Mouse (Mus musculus): ENCODE data around the gene Cd3g. TPM values are rescaled to one million over a fixed set of nuclear protein-coding genes. Genes with fewer than 3 reads are reported as not detected.

Gene Cd3g
- polyA plus RNA-seq, 1 experiment from 2014 or later: not detected

DNA sequence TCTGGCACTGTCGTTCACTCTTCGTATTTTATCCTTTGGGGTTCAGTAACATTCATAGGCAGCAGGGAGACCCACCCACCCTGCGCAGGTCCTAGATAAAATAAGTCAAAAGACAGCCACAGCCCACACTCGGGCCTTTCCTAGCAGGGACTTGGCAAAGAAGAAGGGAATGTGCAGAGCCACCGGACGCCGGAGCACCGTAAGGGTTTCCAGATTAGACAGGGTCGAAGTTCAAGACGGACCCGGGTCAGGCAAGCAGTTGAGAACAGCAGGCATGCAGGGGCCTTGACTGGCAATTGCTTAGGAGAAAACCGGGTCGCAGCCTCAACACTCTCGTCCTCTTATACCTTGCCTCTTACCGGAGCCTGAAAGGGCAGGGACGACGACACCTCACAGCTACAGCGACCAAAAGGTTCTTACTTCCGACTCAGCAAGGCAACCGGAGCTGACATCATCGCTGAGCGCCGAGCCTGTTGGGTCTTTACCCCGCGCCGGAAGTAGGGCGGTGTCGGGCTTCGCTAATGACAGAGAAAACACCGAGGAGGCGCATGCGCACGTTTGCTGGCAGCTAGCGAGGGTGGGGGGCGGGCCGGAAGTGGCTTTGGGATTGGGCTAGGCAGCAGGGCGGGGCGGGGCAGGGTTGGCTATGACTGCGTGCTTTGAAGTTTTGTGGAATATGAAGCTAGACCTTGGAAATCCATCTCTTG is 15.0 kb downstream of the Cd3g start, which contains the start of gene Ube4a:
Gene Ube4a (minus strand): TSS at position 475 of the 707 bp plus-strand sequence.
- peaks cover 17% of the 10 kb centered on the region for H3K36me3 ChIP-seq (ENCODE audit: control insufficient read depth, insufficient read depth, low read length)
- WGBS: 1% methylated on average over 39 of the region's 39 CpGs
- peak within 1 kb of the TSS; percentile 77 for H3K9ac ChIP-seq (ENCODE audit: low read length)
- H3K4me3 ChIP-seq (ENCODE audit: low read depth, low read length): peak within 1 kb of the TSS; percentile 81
- peaks cover 13% of the 10 kb centered on the region for H3K4me1 ChIP-seq (ENCODE audit: control insufficient read depth, insufficient read depth, low read length)
- ATAC-seq: peak; percentile 95
- no peak within 1 kb of the TSS for H3K27ac ChIP-seq (ENCODE audit: low read depth, low read length)
- H3K9me3 ChIP-seq (replicated peaks; ENCODE audit: control insufficient read depth, low read length): no peaks in the 10 kb centered on the region
- peak; percentile 99 for DNase-seq (ENCODE audit: low spot score)
- peak within 1 kb of the TSS; percentile 90 for H3K4me2 ChIP-seq (ENCODE audit: low read length)
- no peaks in the 10 kb centered on the region for H3K27me3 ChIP-seq (replicated peaks; ENCODE audit: control insufficient read depth, insufficient read depth, low read length)

DNA sequence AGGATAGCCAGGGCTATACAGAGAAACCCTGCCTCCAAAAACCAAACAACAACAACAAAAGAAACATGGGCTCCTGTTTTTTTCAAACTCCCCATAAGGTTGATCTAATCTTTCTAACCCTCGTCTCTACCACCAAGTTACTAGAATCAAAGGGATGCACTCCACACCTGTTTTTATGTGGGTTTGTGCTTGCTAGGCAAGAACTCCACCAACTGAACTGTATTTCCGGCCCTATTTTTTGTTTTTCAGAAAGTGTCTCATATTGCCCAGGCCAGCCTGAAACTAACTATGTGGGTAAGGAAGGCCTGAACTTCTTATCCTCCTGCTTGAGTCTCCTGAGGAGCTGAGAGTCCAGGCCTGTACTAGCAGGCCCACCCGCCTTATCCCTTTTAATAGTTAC is 25.8 kb downstream of the Cd3g start:
- no peak for DNase-seq (ENCODE audit: low spot score)
- H3K27me3 ChIP-seq (replicated peaks; ENCODE audit: control insufficient read depth, insufficient read depth, low read length): no peaks in the 10 kb centered on the region
- no peaks in the 10 kb centered on the region for H3K4me1 ChIP-seq (ENCODE audit: control insufficient read depth, insufficient read depth, low read length)
- ATAC-seq: no peak
- no peak overlapping the region for H3K9ac ChIP-seq (ENCODE audit: low read length)
- 92% methylated on average over 3 of the region's 3 CpGs for WGBS
- no peak overlapping the region for H3K4me2 ChIP-seq (ENCODE audit: low read length)
- H3K4me3 ChIP-seq (ENCODE audit: low read depth, low read length): no peak overlapping the region
- peaks cover 73% of the 10 kb centered on the region for H3K36me3 ChIP-seq (ENCODE audit: control insufficient read depth, insufficient read depth, low read length)
- H3K27ac ChIP-seq (ENCODE audit: low read depth, low read length): no peak overlapping the region
- H3K9me3 ChIP-seq (replicated peaks; ENCODE audit: control insufficient read depth, low read length): no peaks in the 10 kb centered on the region

DNA sequence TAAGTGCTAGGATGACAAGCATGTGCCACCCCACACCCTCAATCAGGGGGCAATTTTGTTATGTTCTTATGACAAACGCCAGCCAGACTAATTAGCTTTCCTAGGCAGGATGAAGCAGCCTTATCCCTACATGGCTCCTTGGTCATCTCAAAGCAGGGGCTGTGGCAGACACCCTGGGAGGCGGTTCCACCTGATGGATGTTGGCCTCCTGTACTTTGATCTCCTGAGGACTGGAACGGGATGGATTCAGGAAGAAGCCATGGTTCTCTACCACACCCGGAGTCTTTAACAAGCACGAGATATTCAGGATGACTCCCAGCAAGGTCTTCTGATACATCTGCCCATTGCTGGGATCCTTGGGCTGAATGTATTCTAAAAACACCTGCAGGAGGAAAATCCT is 32.4 kb downstream of the Cd3g start:
- 93% methylated on average over 5 of the region's 5 CpGs for WGBS
- Histone ChIP-seq H3K4me1 (ENCODE audit: control insufficient read depth, insufficient read depth, low read length) (no peaks in the 10 kb centered on the region), H3K27ac (ENCODE audit: low read depth, low read length) (no peak overlapping the region), H3K4me2 (ENCODE audit: low read length) (no peak overlapping the region), H3K36me3 (ENCODE audit: control insufficient read depth, insufficient read depth, low read length) (peaks cover 97% of the 10 kb centered on the region), H3K9ac (ENCODE audit: low read length) (no peak overlapping the region), H3K9me3 (replicated peaks; ENCODE audit: control insufficient read depth, low read length) (no peaks in the 10 kb centered on the region), H3K4me3 (ENCODE audit: low read depth, low read length) (no peak overlapping the region), H3K27me3 (replicated peaks; ENCODE audit: control insufficient read depth, insufficient read depth, low read length) (no peaks in the 10 kb centered on the region)
- DNase-seq (ENCODE audit: low spot score) (no peak), ATAC-seq (no peak)

DNA sequence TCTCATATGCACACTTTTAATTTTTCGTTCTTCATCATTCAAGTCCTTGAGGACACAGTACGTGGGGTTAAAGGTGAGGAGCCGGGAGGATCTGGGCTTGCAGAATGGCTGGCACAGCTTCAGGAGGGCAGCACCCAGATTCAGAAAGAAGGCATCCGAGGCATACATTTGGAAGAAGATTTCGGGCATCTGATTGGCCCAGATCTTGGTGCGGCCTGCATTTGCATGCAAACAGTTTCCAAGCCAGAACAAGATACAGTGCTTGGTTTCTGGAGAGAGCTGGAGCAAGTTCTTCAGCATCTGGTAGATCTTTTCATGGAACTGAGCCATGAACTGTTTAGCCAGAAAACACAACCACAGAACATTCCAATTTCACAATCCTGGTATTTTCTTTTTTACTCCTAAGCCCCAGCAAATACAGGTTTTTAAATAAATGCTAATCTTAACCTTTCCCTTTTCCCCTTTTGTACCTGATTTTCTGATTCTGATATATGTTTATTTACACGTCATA is 34.0 kb downstream of the Cd3g start:
- 92% methylated on average over 7 of the region's 7 CpGs for WGBS
- no peak for ATAC-seq
- no peaks in the 10 kb centered on the region for H3K27me3 ChIP-seq (replicated peaks; ENCODE audit: control insufficient read depth, insufficient read depth, low read length)
- H3K9ac ChIP-seq (ENCODE audit: low read length): no peak overlapping the region
- no peak overlapping the region for H3K27ac ChIP-seq (ENCODE audit: low read depth, low read length)
- H3K4me3 ChIP-seq (ENCODE audit: low read depth, low read length): no peak overlapping the region
- H3K4me2 ChIP-seq (ENCODE audit: low read length): no peak overlapping the region
- H3K36me3 ChIP-seq (ENCODE audit: control insufficient read depth, insufficient read depth, low read length): peaks cover 97% of the 10 kb centered on the region
- H3K4me1 ChIP-seq (ENCODE audit: control insufficient read depth, insufficient read depth, low read length): no peaks in the 10 kb centered on the region
- DNase-seq (ENCODE audit: low spot score): no peak
- no peaks in the 10 kb centered on the region for H3K9me3 ChIP-seq (replicated peaks; ENCODE audit: control insufficient read depth, low read length)

DNA sequence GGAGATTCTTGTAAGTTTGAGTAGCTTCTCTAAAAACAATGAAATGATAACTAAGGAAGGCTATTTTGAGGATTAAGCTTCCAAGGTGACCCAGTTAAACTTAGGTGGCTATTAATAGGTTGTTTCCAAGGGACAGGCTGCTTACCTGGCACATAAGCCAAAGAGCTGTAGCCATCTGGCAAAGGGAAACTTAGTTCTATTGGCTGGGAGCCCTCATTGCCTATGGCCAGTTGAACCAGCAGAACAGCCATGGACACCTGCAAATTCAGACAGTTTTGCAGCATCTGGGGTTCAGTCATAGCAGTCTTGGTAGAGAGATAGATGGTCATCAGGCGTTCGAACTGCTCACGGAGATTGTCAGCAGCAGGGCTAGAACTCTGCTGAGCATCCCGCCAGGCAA is 37.8 kb downstream of the Cd3g start:
- no peak for ATAC-seq
- no peaks in the 10 kb centered on the region for H3K4me1 ChIP-seq (ENCODE audit: control insufficient read depth, insufficient read depth, low read length)
- 92% methylated on average over 4 of the region's 4 CpGs for WGBS
- H3K4me3 ChIP-seq (ENCODE audit: low read depth, low read length): no peak overlapping the region
- H3K27ac ChIP-seq (ENCODE audit: low read depth, low read length): no peak overlapping the region
- no peak for DNase-seq (ENCODE audit: low spot score)
- H3K4me2 ChIP-seq (ENCODE audit: low read length): no peak overlapping the region
- H3K9me3 ChIP-seq (replicated peaks; ENCODE audit: control insufficient read depth, low read length): no peaks in the 10 kb centered on the region
- H3K36me3 ChIP-seq (ENCODE audit: control insufficient read depth, insufficient read depth, low read length): peaks cover 93% of the 10 kb centered on the region
- no peaks in the 10 kb centered on the region for H3K27me3 ChIP-seq (replicated peaks; ENCODE audit: control insufficient read depth, insufficient read depth, low read length)
- no peak overlapping the region for H3K9ac ChIP-seq (ENCODE audit: low read length)

DNA sequence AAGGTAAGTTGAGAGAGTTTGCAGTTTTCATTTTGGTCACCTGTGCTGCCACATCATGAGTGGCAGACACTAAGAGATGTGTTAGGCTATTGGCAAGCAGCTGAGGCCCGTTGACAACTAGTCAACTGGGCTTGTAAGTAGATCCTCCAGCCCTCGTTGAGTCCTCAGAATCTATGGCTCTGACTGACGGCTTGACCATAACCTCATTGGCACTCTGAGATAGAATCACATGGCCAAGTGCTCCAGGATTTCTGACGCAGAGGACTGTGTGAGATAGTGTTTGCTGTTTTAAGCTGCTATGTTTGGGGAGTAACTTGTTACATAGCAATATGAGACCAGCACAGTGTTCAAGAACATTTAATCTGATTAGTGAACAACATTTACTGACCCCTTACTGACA is 38.5 kb downstream of the Cd3g start:
- no peak overlapping the region for H3K27ac ChIP-seq (ENCODE audit: low read depth, low read length)
- H3K9me3 ChIP-seq (replicated peaks; ENCODE audit: control insufficient read depth, low read length): no peaks in the 10 kb centered on the region
- no peak overlapping the region for H3K4me2 ChIP-seq (ENCODE audit: low read length)
- WGBS: 91% methylated on average over 4 of the region's 4 CpGs
- H3K4me1 ChIP-seq (ENCODE audit: control insufficient read depth, insufficient read depth, low read length): no peaks in the 10 kb centered on the region
- no peaks in the 10 kb centered on the region for H3K27me3 ChIP-seq (replicated peaks; ENCODE audit: control insufficient read depth, insufficient read depth, low read length)
- no peak overlapping the region for H3K9ac ChIP-seq (ENCODE audit: low read length)
- no peak for DNase-seq (ENCODE audit: low spot score)
- H3K36me3 ChIP-seq (ENCODE audit: control insufficient read depth, insufficient read depth, low read length): peaks cover 93% of the 10 kb centered on the region
- H3K4me3 ChIP-seq (ENCODE audit: low read depth, low read length): no peak overlapping the region
- ATAC-seq: no peak

DNA sequence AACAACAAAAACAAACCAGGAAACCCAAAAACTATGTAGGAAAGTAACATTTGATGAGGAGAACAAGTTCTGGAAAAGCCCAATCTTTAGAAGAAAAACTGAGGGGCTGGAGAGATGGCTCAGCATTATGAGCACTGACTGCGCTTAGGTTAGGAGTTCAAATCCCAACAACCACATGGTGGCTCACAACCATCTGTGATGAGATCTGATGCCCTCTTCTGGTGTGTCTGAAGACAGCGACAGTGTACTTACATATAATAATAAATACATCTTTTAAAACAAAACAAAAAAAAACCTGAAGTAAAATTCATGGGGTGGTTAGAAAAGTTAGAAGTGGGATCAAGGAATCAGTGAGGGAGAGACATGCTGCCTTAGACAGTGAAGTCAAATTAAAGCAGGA is 58.7 kb downstream of the Cd3g start:
- Histone ChIP-seq H3K4me3 (ENCODE audit: low read depth, low read length) (peak overlapping the region; percentile 97), H3K9me3 (replicated peaks; ENCODE audit: control insufficient read depth, low read length) (no peaks in the 10 kb centered on the region), H3K36me3 (ENCODE audit: control insufficient read depth, insufficient read depth, low read length) (0 out of 2 replicates have a peak, but pooled peaks cover 3% of the 10 kb centered on the region), H3K4me2 (ENCODE audit: low read length) (peak overlapping the region; percentile 91), H3K4me1 (ENCODE audit: control insufficient read depth, insufficient read depth, low read length) (peaks cover 6% of the 10 kb centered on the region), H3K27ac (ENCODE audit: low read depth, low read length) (peak overlapping the region; percentile 90), H3K9ac (ENCODE audit: low read length) (peak overlapping the region; percentile 94), H3K27me3 (replicated peaks; ENCODE audit: control insufficient read depth, insufficient read depth, low read length) (no peaks in the 10 kb centered on the region)
- 70% methylated on average over 2 of the region's 2 CpGs for WGBS
- ATAC-seq: no peak
- DNase-seq (ENCODE audit: low spot score): no peak

DNA sequence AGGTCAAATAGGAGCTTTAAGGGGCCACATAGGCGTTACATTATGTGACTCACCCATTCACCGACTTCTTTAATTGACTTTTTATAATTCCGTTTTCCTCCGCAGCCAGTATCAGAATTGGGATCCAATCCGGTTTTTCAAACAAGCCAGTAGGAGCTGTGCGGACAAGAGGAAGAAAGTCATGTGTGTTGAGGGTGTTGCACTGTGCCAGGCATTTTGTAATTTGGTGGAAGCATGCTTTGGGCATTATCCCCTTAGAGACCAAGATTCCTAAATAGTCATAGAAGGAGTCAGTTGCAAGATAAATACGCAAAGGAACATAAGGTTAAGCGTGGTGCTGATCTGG is 59.1 kb downstream of the Cd3g start:
- DNase-seq (ENCODE audit: low spot score): peak; percentile 85
- H3K4me2 ChIP-seq (ENCODE audit: low read length): peak overlapping the region; percentile 91
- under 1% methylated on average over 8 of the region's 8 CpGs for WGBS

DNA sequence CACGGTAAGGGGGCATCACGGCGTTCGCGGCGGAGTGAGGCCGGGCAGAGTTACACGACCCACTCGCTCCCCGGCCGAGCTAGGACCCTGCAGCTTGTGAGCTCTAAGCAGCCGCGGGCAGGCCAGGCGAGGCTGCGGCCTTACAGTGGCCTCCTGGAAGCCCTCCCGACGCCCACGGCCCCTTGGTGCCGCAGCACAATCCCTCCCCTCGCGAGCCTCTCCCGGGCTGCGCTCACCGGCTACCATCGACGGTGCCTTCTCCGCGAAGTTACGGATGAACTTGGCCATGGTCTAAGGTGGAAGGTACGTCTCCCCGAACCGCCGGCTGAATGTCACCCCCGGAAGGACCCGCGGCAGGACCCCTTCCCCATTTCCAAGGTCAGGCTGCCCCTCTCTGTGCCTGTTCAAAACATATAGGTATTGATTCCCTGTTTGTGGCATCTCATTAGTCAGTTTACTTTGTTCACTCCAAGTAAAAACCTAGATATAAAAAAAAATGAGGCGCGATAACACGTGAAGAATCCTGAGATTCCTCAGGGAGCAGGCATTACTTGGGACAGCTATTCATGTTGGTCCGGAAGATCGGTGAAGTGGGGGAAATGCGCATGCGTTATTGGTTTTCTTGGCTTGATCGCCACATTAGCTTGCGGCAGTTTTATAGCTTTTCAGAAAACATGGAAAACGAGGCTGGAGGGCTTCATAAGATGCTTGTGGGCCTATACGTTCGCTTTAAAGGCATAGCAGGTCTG is 59.7 kb downstream of the Cd3g start, which contains the start of gene Atp5l:
Gene Atp5l (minus strand): TSS at position 369 of the 749 bp plus-strand sequence.
- Histone ChIP-seq H3K4me1 (ENCODE audit: control insufficient read depth, insufficient read depth, low read length) (peaks cover 6% of the 10 kb centered on the region), H3K27me3 (replicated peaks; ENCODE audit: control insufficient read depth, insufficient read depth, low read length) (no peaks in the 10 kb centered on the region), H3K9me3 (replicated peaks; ENCODE audit: control insufficient read depth, low read length) (no peaks in the 10 kb centered on the region), H3K9ac (ENCODE audit: low read length) (peak within 1 kb of the TSS; percentile 94), H3K4me3 (ENCODE audit: low read depth, low read length) (peak within 1 kb of the TSS; percentile 97), H3K4me2 (ENCODE audit: low read length) (peak within 1 kb of the TSS; percentile 91), H3K27ac (ENCODE audit: low read depth, low read length) (peak within 1 kb of the TSS; percentile 90), H3K36me3 (ENCODE audit: control insufficient read depth, insufficient read depth, low read length) (no peaks in the 10 kb centered on the region)
- DNase-seq (ENCODE audit: low spot score) (peak; percentile 99), ATAC-seq (peak; percentile 91)
- WGBS: under 1% methylated on average over 48 of the region's 48 CpGs

More for the DNA sequence above, 59.1 kb downstream of the Cd3g start:
- Histone ChIP-seq H3K27ac (ENCODE audit: low read depth, low read length) (peak overlapping the region; percentile 90), H3K27me3 (replicated peaks; ENCODE audit: control insufficient read depth, insufficient read depth, low read length) (no peaks in the 10 kb centered on the region), H3K9ac (ENCODE audit: low read length) (peak overlapping the region; percentile 94), H3K36me3 (ENCODE audit: control insufficient read depth, insufficient read depth, low read length) (0 out of 2 replicates have a peak, but pooled peaks cover 3% of the 10 kb centered on the region), H3K4me1 (ENCODE audit: control insufficient read depth, insufficient read depth, low read length) (peaks cover 6% of the 10 kb centered on the region), H3K9me3 (replicated peaks; ENCODE audit: control insufficient read depth, low read length) (no peaks in the 10 kb centered on the region), H3K4me3 (ENCODE audit: low read depth, low read length) (peak overlapping the region; percentile 97)
- ATAC-seq: peak; percentile 92
